Mouse (Mus musculus) embryonic facial prominence, embryonic 15.5 days (tissue): ENCODE data around the gene Krt7. TPM values are rescaled to one million over a fixed set of nuclear protein-coding genes. Genes with fewer than 3 reads are reported as not detected.

Experiments
- ATAC-seq: fragments of 200-750 bp; cut with Nextera tagmentation; 2 replicates; pipeline ENCODE4 v1.8.0; 2017; ENCODE audit warnings: low read depth, moderate TSS enrichment; ENCODE audit not compliant: insufficient number of reproducible peaks, low FRiP score, low TSS enrichment
- H3K27ac ChIP-seq: fragments of 300-500 bp; sonication (generic); replicated peaks from 2 replicates; pipeline ENCODE4 v1.5.1; 2015; ENCODE audit warnings: mild to moderate bottlenecking, inconsistent platforms
- H3K27me3 ChIP-seq: fragments of 300-500 bp; sonication (generic); 2 replicates; pipeline ENCODE4 v1.6.1; 2015; ENCODE audit warnings: inconsistent platforms
- H3K36me3 ChIP-seq: fragments of 300-500 bp; sonication (generic); 2 replicates; pipeline ENCODE4 v1.6.1; 2015; ENCODE audit warnings: mild to moderate bottlenecking, inconsistent platforms
- H3K4me1 ChIP-seq: fragments of 300-500 bp; sonication (generic); 2 replicates; pipeline ENCODE4 v1.6.1; 2015; ENCODE audit warnings: inconsistent platforms
- H3K4me2 ChIP-seq: fragments of 300-500 bp; sonication (generic); replicated peaks from 2 replicates; pipeline ENCODE4 v1.6.1; 2015; ENCODE audit warnings: mild to moderate bottlenecking, inconsistent platforms
- H3K4me3 ChIP-seq: fragments of 300-500 bp; sonication (generic); replicated peaks from 2 replicates; pipeline ENCODE4 v1.5.1; 2015; ENCODE audit warnings: mild to moderate bottlenecking, inconsistent platforms
- H3K9ac ChIP-seq: fragments of 300-500 bp; sonication (generic); 2 replicates; pipeline ENCODE4 v1.6.1; 2015; ENCODE audit warnings: inconsistent platforms
- H3K9me3 ChIP-seq: fragments of 300-500 bp; sonication (generic); replicated peaks from 2 replicates; pipeline ENCODE4 v1.6.1; 2016; ENCODE audit warnings: inconsistent platforms
- WGBS: fragments of 180-500 bp; shearing (Covaris S2); methylation state at CpG from one replicate; pipeline ENCODE4 v1.1.7; 2015; 5-methylcytosine and 5-hydroxymethylcytosine counted together
- polyA plus RNA-seq: library from polyadenylated mRNA; unstranded; fragments of >200 nt; fragmentation: Nextera tagmentation; extraction: Ambion mirVana; gene quantifications from 2 replicates; pipeline ENCODE4 v1.2.1, GENCODE M21; 2015

Gene Krt7
- polyA plus RNA-seq, result 86.5 and 93.4 TPM in 2 replicates

DNA sequence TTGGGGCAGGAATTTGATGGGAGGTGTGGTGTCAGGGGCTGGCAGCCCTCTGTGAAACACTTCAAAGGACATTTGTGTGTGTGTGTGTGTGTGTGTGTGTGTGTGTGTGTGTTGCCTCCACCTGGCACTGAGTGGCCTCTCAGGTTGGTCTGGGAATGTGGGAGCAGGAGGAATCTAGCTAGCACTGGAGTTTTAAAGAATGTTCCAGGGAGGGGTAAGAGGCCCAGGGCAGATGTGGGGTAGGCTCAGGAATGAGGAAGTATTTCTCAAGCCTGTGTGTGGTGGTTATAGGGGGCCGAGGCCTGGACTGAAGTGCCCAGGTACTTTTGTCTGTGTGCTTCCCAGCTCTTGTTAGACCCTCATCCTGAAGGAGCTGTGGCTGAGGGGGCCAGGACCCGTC, at the start of gene Krt7:
Gene Krt7, plus strand, starts transcription at position 269 of the 400 bp plus-strand sequence.
- WGBS, result 50% methylated on average over 2 of the region's 2 CpGs

DNA sequence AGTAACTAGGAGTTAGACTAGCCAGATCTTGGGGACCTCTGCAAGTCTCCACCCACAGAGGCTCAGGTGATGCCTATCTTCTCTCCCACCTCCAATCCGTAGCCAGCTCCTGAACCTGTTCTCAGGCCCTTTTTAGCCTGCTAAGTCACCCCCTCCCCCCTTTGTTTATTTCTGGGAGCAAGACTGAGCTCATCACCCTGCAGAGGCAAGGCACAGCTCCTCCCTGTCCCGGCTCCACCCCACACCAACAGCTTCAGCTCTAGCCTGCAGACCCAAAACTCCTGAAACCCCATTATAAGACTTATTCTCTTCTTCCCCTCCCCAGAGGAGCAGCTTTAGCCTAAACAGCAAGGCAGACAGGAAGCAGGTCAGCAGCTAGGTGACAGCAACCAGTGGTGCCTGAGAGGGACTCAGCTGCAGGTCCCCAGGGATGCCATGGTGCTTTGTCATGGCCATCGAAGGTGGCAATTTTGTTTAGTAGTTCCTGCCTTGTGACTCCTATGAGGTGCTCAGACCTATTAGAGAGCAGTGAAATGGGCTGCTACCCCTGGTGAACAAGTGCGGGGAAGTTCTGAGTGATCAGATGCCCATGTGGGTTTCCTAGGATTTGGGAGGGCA, 48.3 kb upstream of the Krt7 start:
- H3K4me3 ChIP-seq, result no peak overlapping the region
- no peaks in the 10 kb centered on the region for H3K36me3 ChIP-seq
- WGBS, result 56% methylated on average over 4 of the region's 4 CpGs
- no peak overlapping the region for H3K4me2 ChIP-seq
- H3K27me3 ChIP-seq, result no peaks in the 10 kb centered on the region
- H3K9ac ChIP-seq, result no peak overlapping the region
- peaks cover 37% of the 10 kb centered on the region for H3K4me1 ChIP-seq
- no peak overlapping the region for H3K27ac ChIP-seq
- no peaks in the 10 kb centered on the region for H3K9me3 ChIP-seq
- ATAC-seq, result no peak

More for the DNA sequence above, at the start of gene Krt7:
- Histone ChIP-seq H3K4me3 (no peak within 1 kb of the TSS; the same call in 1 of the 2 replicates), H3K27me3 (peaks cover 25% of the 10 kb centered on the region), H3K36me3 (no peaks in the 10 kb centered on the region), H3K9ac (no peak within 1 kb of the TSS), H3K4me2 (peak within 1 kb of the TSS; percentile 21; the same call in 1 of the 2 replicates), H3K4me1 (peaks cover 20% of the 10 kb centered on the region), H3K9me3 (no peaks in the 10 kb centered on the region), H3K27ac (no peak within 1 kb of the TSS)
- ATAC-seq, result peak; percentile 20; the same call in 1 of the 2 replicates

DNA sequence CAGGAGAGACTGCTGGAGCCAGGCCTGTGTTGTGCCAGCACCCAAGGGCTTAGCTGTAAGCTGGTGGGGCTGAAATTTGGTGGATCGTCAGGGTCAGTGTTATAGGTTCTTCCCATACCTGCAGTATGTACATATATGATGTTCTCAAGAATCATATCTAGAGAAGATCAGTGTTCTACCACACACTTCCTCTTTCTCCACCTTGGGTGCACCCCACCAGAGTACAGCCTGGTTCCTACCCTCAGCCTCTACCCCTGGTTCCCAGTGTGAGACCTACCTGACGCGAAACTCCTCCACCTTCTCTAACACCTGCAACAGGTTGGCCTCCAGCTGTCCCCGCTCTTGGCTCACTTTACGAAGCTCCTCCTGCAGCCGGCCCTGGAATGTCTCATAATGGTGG, 46.9 kb upstream of the Krt7 start:
- Histone ChIP-seq H3K4me2 (no peak overlapping the region), H3K4me1 (peaks cover 49% of the 10 kb centered on the region), H3K4me3 (no peak overlapping the region), H3K36me3 (no peaks in the 10 kb centered on the region), H3K9me3 (no peaks in the 10 kb centered on the region), H3K27ac (no peak overlapping the region), H3K27me3 (no peaks in the 10 kb centered on the region), H3K9ac (no peak overlapping the region)
- no peak for ATAC-seq
- WGBS, result 74% methylated on average over 6 of the region's 6 CpGs

DNA sequence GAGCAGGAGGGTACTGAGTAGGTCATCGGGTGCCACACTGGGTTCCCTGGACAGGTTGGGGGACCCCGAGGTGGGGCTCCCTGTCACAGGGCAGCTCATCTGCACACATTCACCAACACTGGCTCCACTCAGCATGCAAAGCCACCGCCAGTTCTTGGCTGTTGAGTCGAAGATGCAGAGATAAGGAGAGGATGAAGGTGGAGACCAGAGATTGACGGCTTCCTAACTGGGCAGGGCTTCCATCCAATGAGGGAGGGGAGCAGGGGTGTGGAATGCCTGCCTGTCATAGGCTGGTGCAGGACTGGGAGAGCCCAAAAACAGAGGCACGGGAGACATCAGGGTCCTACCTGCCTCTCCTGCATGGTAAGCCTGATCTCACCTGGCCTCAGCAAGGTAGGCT, 46.4 kb upstream of the Krt7 start:
- Histone ChIP-seq H3K4me2 (no peak overlapping the region), H3K4me1 (peaks cover 54% of the 10 kb centered on the region), H3K27ac (0 out of 2 replicates have a peak overlapping the region, but pooled peaks have one; percentile 18), H3K27me3 (no peaks in the 10 kb centered on the region), H3K9ac (no peak overlapping the region), H3K9me3 (no peaks in the 10 kb centered on the region), H3K36me3 (no peaks in the 10 kb centered on the region), H3K4me3 (no peak overlapping the region)
- 50% methylated on average over 6 of the region's 6 CpGs for WGBS
- ATAC-seq, result no peak

DNA sequence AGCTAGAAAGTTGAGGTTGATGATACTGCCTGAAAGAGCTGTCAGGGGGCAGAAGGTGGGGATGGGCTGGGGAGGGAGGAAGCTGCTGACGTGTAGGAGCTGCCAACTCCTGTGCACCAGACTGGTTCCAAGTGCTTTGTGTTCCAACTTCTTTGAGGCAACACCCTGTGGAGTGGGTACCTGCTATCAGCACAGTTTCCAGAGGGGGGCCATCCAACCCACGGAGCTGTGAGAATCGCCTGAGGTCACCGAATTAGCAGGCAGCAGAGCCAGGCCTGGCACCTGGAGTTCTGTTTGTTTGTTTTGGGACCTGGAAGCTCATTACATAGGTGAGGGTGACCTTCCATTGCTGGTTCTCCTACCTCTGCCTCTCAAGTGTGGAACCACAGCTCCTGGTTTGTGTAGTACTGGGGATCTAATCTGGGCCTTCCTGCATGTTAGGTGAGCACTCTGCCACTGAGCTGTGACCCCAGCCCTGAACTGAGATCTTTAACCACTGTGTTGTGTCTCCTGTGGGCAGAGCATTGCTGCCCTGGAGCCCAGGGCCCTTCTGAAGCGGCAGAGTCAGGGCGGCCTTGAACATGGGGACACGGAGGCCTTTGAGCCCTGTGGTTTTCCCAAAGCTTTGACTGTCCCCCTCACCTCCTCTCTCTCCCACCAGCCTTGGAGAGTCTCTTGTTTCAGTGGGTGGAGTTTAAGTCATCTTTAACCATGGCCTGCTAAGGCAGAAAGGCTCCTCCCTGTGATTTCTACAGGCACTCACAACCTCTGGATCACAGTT, 45.8 kb upstream of the Krt7 start:
- no peaks in the 10 kb centered on the region for H3K27me3 ChIP-seq
- H3K4me3 ChIP-seq, result no peak overlapping the region
- no peaks in the 10 kb centered on the region for H3K9me3 ChIP-seq
- H3K9ac ChIP-seq, result no peak overlapping the region
- ATAC-seq, result no peak
- H3K4me2 ChIP-seq, result no peak overlapping the region
- H3K4me1 ChIP-seq, result peaks cover 61% of the 10 kb centered on the region
- WGBS, result 56% methylated on average over 7 of the region's 7 CpGs
- peak overlapping the region; percentile 18; the same call in 1 of the 2 replicates for H3K27ac ChIP-seq
- H3K36me3 ChIP-seq, result no peaks in the 10 kb centered on the region

DNA sequence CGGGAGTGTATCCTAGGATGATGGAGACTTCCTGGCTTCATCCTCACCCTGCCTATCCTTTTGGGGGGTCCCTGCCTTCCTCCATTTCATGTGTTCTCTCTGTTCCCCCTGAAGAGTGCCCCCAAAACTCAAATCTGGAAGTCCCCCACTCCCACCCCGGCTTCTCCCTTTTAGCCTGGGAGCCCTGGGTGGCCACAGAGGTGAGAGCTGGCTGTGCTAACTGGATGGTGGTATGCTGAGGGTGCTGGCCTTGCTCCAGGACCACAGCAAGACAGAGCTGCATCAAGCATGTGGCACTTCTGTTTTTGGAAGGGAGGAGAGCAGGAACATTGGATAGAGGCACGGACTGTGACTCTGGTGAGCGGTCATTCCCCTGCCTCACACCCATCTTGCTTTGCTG, 45.1 kb upstream of the Krt7 start:
- Histone ChIP-seq H3K9ac (no peak overlapping the region), H3K27me3 (no peaks in the 10 kb centered on the region), H3K4me1 (peaks cover 67% of the 10 kb centered on the region), H3K4me3 (no peak overlapping the region), H3K4me2 (no peak overlapping the region), H3K9me3 (no peaks in the 10 kb centered on the region), H3K27ac (0 out of 2 replicates have a peak overlapping the region, but pooled peaks have one; percentile 18), H3K36me3 (no peaks in the 10 kb centered on the region)
- 61% methylated on average over 4 of the region's 4 CpGs for WGBS
- ATAC-seq, result no peak

DNA sequence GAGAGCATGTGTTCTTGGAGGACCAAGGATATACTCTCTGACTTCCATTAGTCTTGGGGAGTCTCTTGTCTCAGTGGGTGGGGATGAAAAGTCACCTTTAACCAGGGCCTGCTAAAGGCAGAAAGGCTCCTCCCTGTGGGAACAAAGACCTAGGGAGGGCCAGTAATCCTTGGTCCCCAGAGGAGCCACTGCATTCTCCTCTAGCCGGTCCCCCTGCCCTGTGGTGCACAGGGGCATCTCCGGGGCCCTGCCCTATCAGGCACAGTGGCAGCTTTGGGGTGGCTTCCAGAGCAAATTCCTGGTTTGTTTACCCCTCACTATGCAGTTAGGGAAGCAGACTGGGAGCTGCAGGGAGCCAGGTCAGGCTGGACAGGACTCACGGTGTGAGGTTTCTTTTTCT, 44.4 kb upstream of the Krt7 start:
- peaks cover 71% of the 10 kb centered on the region for H3K4me1 ChIP-seq

DNA sequence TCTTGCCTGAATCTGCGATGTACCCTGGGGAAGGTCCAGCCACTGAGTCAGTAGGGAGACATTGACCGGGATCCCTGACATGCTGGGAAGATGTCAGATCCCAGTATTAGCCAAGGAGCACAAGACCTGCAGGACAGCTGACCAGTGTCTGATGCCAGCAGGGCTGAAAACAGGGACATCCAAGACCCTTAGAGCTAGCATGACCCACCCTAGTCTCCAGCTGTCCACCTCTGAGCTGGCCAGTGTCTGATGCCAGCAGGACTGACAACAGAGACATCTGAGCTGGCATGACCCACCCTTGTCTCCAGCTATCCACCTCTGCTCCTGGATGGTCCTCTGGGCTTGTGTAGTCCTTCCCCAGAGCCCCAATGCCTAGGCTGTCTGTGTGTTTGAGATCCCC, 43.9 kb upstream of the Krt7 start:
- no peaks in the 10 kb centered on the region for H3K36me3 ChIP-seq
- H3K27me3 ChIP-seq, result no peaks in the 10 kb centered on the region
- H3K4me2 ChIP-seq, result no peak overlapping the region
- no peak overlapping the region for H3K27ac ChIP-seq
- 57% methylated on average over 2 of the region's 2 CpGs for WGBS
- no peaks in the 10 kb centered on the region for H3K9me3 ChIP-seq
- no peak overlapping the region for H3K4me3 ChIP-seq
- H3K4me1 ChIP-seq, result peaks cover 71% of the 10 kb centered on the region
- no peak overlapping the region for H3K9ac ChIP-seq
- ATAC-seq, result no peak

More for the DNA sequence above, 44.4 kb upstream of the Krt7 start:
- no peaks in the 10 kb centered on the region for H3K36me3 ChIP-seq
- no peak overlapping the region for H3K9ac ChIP-seq
- no peak overlapping the region for H3K27ac ChIP-seq
- no peak overlapping the region for H3K4me3 ChIP-seq
- no peak for ATAC-seq
- H3K9me3 ChIP-seq, result no peaks in the 10 kb centered on the region
- H3K4me2 ChIP-seq, result no peak overlapping the region
- WGBS, result 47% methylated on average over 3 of the region's 3 CpGs
- no peaks in the 10 kb centered on the region for H3K27me3 ChIP-seq

DNA sequence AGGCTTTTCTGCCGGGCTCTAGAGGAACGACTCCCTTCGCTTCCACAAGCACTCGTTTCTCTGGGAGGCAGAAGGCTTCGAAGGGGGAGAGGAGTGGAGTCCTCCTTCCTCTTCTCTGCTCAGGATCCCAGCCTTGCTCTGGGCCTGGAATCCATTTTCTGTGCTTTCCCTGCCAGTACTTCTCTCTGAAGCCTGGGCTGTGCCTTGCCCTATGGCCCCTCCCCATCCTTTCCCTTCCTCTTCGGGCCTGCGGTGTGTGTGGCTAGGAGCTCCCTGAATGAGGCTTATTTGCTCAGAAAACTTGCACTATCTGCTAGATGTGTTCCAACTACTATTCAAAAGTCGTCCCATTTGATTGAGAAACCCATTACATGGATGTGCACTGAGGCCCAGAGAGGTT, 43.3 kb upstream of the Krt7 start:
- H3K4me2 ChIP-seq, result no peak overlapping the region
- H3K4me3 ChIP-seq, result no peak overlapping the region
- 59% methylated on average over 8 of the region's 8 CpGs for WGBS
- no peaks in the 10 kb centered on the region for H3K27me3 ChIP-seq
- H3K27ac ChIP-seq, result no peak overlapping the region
- no peak for ATAC-seq
- peaks cover 73% of the 10 kb centered on the region for H3K4me1 ChIP-seq
- no peaks in the 10 kb centered on the region for H3K9me3 ChIP-seq
- no peak overlapping the region for H3K9ac ChIP-seq
- H3K36me3 ChIP-seq, result no peaks in the 10 kb centered on the region

DNA sequence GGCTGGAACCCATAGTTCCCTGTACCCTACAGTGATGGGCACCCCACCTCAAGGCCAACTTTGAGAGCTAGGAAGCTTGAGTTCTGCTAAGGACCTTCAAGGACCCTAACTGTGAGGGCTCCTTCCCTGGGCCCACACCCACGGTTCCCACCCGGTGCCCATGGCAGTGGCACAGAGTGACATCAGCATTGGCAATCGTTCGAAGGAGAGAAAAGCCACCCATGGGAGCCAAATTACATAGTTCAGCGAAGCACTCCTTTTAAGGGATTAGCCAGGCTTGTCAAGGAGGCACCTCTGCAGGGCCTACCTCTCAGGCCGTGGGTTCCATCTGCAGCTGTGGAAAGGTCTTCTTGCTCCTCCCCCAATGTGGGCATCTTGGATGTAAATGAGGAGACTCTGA, 42.8 kb upstream of the Krt7 start:
- Histone ChIP-seq H3K9ac (no peak overlapping the region), H3K27me3 (no peaks in the 10 kb centered on the region), H3K9me3 (no peaks in the 10 kb centered on the region), H3K36me3 (no peaks in the 10 kb centered on the region), H3K4me3 (no peak overlapping the region), H3K4me2 (no peak overlapping the region), H3K4me1 (peaks cover 78% of the 10 kb centered on the region), H3K27ac (no peak overlapping the region)
- 56% methylated on average over 6 of the region's 6 CpGs for WGBS
- ATAC-seq, result no peak

DNA sequence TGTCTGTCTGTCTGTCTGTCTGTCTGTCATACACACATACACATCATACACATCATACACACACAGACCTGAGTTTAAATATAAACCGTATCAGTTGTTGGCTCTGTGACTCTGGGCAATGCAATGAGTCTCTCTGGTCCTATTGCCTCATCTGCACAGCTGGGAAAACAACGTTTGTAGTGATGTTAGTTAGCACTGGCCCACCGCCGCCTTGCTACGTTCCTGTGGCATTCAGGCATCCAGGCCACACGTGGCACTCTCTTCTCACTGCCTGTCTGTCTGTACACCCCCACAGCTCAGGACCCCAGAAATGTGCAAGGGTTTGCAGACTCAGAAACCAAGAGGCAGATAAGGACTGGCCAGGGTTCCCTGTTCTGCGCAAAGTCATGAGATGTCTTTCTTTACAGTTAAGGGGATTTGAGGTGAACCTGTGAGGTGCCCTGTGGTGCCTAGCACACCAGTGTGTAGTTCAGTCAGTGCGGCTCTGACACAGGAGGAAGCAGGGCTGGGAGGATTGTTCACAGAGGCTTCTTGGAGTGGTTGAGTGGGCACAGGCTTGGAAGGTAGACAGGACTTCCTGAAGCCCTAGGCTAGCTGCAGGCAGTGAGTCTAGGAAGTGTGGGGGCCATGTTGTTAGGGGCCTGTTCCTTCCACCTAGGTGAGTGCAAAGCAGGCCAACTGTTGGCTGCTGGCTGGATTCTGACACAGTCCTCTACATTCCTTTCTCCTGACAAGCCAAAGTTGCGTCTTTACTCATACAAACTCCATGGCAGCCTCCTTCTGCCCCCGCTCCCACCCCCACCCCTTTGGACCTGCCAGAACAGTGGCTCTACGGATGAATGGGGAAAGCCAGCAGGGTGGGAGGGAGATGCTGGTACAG, 42.1 kb upstream of the Krt7 start:
- H3K4me2 ChIP-seq, result 0 out of 2 replicates have a peak overlapping the region, but pooled peaks have one; percentile 34
- peak overlapping the region; percentile 24 for H3K4me3 ChIP-seq
- no peaks in the 10 kb centered on the region for H3K9me3 ChIP-seq
- no peaks in the 10 kb centered on the region for H3K36me3 ChIP-seq
- H3K4me1 ChIP-seq, result peaks cover 80% of the 10 kb centered on the region
- no peak for ATAC-seq
- WGBS, result 60% methylated on average over 11 of the region's 11 CpGs
- peak overlapping the region; percentile 86; the same call in 1 of the 2 replicates for H3K27ac ChIP-seq
- H3K27me3 ChIP-seq, result no peaks in the 10 kb centered on the region
- H3K9ac ChIP-seq, result no peak overlapping the region
